Mouse (Mus musculus) layer of hippocampus, postnatal 14 days (tissue): ENCODE data around the gene Rab29. TPM values are rescaled to one million over a fixed set of nuclear protein-coding genes. Genes with fewer than 3 reads are reported as not detected.
"Not testable (repeated sequence)": the region's sequence is repeated elsewhere in the genome, so short reads cannot be mapped to it uniquely, and the experiment has no call there.

Experiments
- DNase-seq, 2 experiments: peaks; one replicate each; pipeline ENCODE4 v3.0.0; 2021 to 2022; ENCODE audit warnings: low spot score in 2 of 2, mixed read lengths in 1 of 2
- long read RNA-seq, 2 experiments: library from polyadenylated mRNA; stranded (forward); transcript quantifications; one replicate each; pipeline ENCODE4 v2.0.0; 2021
- total RNA-seq, 2 experiments: library from RNA; stranded (reverse); gene quantifications; 2 replicates each; pipeline ENCODE4 v1.2.3; 2021

Gene Rab29
- total RNA-seq: 1 to 10 TPM; 7.7 to 9.4 TPM
- long read RNA-seq, experiment 1, transcript Rab29-202 (5 exons, 1,202 nt): major isoform, 5 of 7 reads
- long read RNA-seq, experiment 1, partial matches to known transcripts: 0 of 7 reads
- long read RNA-seq, experiment 1, other reads (novel, unspliced or antisense): 1 of 7 reads
- long read RNA-seq, experiment 2, transcript Rab29-202 (5 exons, 1,202 nt): major isoform, 6 of 8 reads
- long read RNA-seq, experiment 2, partial matches to known transcripts: 0 of 8 reads
- long read RNA-seq, experiment 2, other reads (novel, unspliced or antisense): 1 of 8 reads

DNA sequence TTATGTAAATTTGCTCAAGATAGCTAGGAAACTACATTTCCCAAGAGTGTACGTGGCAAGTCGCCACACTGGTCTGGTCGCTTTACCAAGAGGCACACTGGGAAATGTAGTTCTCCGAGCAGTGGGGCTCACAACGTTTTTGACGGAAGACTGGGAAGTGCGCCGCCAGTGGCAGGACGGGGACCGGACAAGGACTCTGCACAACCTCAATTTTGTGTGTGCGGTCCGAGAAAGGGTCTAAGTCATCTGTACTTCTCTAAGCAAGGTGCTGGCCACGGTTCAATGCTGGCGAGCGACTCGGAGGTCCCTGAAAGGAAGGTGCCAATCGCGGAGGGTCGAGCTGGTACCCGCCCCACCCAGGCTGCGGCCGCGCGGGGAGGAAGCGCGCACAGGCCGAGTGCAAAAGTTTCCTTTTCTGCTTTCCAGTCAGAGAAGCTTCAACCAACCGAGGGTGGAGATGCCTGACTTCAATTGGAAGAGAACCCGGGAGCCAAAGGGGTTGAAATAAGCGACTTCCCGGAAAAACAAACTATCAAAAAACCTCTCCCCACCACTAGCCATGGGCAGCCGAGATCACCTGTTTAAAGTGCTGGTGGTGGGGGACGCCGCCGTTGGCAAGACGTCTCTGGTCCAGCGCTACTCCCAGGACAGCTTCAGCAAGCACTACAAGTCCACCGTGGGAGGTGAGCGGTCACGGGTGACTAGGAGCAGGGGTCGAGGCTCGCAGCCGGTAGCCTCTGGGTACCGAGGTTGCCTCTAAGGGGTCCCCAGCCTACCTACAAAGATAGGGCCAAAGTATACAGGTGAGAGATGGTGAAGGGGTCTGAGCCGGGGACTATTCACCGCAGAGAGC lies at the start of gene Rab29:
Gene Rab29 (plus strand): TSS at position 132 of the 853 bp plus-strand sequence.
- peak; percentile 88 to 94 for DNase-seq

DNA sequence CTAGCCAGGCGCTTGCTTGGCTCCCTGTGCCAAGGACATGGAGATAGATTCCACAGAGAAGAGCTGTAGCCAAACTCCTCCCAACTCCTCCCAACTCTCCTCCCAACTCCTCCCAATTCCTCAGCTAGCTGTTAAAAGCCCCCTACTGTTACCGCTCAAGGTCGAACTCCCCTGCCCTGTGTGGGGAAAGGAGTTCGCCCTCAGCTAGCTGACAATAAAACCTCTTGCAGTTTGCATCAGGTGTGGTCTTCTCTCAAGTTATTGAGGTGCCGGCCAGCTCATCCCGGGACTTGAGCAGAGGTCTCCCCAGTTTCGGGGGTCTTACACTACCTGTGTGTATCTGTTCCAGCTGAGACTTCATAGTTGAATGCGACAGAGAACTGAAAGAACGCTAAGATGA lies 46.7 kb upstream of the Rab29 start:
- not testable (repeated sequence) for DNase-seq

DNA sequence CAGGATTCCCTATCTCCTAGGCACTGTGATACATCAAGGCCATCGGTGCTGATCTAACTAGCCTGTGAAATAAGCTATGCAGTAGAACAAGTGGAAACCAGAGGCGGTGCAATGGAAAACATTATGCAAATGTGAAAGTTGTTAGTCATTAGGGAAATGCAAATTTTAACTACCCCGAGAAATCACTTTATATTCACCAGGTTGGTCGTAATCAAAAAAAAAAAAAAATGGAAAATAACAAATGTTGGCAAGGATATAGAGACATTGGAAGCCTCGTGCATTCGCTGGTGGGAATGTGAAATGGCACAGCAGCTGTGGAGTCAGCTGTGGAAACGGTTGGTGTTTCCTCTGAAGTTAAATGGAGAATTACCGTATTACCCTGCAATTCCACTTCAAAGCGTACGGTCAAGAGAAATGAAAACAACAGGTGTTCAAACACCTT lies 46.1 kb upstream of the Rab29 start:
- no peak for DNase-seq

DNA sequence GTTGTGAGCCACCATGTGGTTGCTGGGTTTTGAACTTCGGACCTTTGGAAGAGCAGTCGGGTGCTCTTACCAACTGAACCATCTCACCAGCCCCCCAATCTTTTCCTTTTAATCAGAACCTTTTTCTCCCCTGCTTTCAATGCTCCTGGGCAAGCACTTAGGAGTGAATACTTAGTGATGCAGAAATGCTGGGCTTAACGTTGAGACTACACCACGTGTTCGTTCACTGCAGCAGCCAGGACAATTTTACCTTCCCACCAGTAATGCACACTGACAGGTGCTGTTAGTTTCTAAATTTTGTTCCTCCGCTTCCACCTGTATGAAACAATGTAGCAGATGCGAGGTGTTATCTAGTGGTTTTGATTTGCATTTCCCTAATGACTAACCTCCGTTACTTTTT lies 44.7 kb upstream of the Rab29 start:
- no peak for DNase-seq

DNA sequence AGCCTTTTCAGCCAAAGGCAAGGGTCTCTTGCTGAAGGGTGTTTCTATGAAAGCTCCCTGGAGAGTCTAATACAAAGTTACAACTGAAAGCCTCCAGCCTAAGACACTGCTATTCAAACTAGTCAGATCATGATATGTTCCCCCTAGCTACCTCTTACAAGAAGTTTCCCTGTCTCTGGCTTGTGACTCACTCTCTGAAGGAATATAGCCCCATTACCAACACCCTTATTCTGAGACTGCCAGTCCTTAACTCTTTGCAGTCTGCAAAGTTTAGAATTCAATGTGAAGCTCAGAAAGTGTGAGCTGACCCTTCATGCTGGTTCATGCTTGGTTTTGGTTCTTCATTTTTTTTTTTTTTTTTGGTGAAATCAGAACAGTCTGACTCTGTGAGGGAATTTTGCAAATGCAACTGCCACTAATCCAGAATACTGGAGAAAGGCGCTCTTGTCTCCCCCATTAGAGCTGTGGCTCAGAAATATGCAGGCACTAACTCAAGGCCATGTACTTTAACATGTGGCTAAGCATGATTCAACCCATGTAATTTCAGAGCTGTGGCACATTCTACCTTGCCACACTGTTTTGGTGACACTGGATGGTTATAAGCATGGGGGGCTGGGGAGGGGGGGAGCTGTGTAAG lies 44.0 kb upstream of the Rab29 start:
- no peak for DNase-seq

DNA sequence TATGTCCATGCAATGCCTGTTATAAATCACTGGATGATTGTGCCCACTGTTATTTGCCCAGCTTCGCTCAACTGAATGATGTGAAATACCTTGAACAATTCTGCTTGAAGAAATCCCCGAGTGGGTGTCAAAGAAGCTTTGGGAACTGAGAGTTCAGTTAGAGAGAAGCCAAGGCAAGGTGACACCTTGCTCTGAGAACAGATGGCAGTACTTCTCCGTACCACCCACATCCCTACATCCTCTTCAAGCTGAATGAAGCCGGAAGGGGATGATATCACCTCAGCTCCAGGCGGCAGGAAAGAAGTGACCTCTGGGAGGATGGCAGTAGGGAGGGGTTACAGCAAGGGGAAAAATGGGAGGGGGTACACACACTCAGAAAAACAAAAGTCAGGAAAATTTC lies 43.5 kb upstream of the Rab29 start:
- no peak for DNase-seq

DNA sequence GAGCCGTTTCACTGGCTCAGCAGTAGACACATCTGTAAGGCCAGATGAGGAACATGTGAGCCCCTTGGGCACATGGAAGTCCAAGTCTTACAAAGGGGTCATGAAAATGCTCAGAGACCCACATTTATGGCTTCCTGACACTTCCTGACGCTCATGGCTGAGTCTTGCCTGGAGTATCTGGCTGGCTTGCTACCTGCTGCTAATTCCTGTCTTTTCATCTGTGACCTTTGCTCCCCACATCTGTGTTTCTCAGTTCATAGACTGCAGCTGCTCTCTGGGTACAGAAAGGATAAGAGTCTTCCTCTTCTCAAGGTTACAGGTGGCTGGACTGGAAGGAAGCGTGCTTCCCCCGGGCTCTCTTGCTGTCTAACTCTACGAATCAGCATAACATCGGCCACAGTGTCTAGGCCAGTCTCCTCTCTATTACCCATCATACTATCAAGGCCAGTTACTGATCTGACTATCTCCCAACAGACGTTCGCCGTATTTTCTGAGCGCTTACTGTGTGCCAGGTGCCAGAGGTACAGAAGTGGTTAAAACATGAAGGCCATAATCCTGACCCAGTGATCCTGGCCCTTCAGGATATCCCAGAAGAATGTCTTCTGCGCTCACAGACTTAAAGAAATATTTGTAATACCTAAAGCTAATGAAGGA lies 42.4 kb upstream of the Rab29 start:
- DNase-seq: no peak

DNA sequence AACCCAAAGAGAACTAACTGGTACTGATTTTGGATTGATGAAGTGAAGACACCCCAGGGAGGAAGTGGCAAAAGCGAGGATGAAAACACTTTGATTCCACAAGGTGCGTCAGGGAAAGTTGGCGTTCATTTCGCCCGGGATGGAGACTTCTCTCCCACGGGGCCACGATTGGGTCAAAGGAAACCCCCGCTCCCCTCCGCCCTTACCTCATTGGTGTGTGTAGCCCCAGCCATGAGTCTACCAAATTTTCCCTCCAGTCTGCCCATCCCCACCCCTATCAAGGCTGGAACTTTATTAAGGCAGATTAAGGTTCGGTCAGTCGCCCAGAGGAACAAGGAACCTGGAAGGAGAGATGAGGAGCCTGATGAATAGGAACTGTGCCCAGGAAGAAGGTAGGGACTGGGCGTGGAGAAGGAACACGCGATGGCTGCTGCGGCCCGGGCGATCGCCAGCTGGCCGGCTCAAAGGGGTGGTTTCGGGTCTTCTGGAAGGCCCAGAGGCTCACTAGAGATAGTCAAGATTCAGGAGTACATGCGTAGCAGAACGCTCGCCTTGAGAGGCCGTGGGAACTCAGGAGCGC lies 39.7 kb upstream of the Rab29 start, which contains the start of gene Slc41a1:
Gene Slc41a1 (plus strand): TSS at position 287 of the 580 bp plus-strand sequence.
- DNase-seq: no peak

DNA sequence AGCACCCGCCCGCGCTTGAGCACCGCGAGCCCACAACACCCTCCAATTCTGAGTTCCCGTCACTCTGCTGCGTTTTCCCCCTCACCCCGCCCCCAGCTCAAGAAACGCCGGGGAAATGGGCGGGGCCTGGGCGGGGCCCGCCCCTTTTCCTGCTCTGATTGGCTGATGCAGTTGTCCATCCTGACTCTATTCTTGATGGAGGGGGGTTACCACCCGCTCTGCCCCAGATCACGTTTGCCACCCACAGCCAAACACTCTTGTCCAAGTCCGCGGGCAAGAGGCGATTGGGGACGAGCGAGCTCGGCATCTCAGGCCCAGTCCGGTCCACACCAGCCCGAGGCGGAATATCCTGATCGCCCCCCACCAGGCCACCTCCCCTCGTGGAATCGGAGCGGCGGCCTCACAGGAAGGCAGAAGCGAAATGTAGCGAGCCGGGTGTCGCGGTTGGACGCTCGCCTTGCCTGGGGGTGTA lies 39.2 kb upstream of the Rab29 start:
- DNase-seq: peak; percentile 96

DNA sequence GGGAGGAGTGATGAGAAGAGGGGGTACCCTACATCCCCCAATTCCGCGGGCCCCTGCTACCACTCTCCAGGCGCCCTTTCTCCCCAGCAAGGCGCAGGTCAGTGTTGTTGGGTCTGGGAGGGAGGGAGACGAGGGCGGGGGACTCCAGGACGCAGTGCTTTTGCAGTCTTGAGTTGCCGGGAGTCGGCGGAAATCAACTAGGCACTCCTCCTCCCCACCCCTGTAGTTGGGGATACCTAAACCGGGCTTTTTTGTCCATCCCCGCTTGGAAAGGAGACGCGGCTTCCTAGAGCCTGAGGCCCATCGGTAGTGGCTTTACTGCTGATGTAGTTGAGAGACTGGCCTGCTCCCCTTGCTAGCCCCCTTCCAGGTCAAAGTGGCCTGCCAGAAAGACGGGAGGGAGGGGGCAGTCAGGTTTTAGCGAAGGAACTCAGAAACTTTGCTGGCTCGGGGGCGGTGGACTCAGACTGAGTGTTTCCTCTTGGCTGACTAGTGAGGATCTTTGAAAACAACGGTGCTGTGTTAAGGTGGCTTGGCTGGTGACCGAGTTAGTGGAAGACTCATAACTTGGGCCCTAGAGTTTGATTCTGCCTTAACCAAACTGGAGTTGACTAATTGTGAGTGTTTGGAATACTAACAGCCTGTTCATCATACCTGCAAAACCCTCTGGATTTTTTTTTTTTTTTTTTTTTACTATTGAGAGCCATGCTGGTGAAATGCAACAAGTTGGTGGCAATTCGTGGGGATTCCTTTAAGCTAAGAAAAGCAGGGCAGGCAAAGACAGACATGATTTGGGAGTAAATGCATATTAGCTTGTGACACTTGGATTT lies 38.5 kb upstream of the Rab29 start:
- DNase-seq: no peak

DNA sequence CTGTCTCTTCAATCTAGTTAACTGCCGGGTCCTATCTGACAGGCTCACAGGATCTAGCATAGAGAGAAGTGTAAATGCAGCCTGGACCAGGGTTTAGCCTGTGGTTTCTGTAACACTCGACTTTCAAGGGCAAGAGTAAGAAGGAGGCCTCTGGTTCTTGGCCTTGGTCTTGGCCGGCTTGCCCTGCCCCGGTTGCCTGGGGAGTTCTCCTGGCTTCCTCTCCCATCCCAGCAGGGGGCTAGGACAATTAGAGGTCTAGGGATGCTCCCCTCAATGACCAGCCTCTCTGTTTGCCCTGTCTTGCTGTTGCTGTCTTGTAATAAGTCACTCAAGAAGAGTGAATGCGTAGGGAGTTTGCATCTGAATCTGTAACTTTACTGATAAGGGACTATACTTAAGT lies 37.7 kb upstream of the Rab29 start:
- DNase-seq: no peak

DNA sequence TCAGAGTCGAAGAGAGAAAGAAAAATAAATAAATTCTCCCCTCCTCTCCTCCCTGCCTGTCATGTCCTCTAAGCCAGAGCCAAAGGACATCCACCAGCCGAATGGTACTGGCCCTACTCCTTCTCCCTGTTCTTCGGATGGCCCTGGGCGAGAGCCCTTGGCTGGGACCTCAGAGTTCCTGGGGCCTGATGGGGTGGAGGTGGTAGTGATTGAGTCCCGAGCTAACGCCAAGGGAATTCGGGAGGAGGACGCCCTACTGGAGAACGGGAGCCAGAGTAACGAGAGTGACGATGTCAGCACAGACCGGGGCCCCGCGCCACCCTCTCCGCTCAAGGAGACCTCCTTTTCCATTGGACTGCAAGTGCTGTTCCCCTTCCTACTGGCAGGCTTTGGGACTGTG lies 36.5 kb upstream of the Rab29 start:
- DNase-seq: no peak

DNA sequence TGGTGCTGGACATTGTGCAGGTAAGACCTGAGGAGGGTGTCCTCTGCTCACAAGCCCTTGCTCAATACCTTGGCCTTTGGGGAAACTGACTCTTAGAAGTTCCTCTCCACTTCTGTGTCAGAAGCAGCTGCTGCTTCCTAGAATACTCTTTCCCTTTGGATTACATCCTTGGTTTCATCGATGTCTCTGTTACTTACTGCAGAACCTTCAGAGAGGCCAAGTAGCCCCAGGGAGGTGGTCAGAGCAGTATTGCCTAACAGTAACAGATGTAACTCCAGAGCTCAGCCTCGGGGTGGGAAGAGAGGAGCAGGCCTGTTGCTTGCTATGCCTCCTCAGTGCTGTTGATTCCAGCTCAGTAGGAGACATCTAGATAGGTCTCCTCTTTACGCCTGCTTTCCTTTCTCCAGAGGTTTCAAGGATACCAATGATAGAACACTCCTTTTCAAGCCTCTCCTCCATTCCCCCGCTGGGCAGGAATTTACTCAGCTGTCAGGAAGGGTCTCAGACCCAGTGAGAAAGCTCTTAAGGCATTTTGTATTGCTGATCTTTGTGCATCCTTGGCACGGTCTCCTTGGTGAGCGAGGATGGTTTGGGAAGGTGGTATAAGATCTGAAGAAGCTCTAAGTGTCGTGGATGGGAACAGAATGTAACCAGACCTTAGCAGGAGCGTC lies 35.9 kb upstream of the Rab29 start:
- no peak for DNase-seq

DNA sequence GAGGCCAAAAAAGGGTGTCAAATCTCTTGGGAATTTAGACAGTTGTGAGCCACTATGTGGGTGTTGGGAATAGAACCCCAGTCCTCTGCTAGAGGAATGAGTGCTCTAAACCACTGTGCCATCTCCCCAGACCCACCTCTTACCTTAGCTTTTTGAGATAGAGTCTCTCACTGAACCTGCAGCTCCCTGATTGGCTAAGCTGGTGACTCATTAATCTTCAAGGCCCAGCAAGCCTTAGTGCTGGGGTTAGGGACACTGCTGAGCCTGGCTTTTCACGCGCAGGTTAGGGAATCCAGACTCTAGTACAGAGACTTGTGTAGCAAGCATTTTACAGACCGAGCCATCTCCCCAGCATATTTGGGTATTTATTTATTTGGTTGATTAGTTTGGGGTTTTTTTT lies 30.0 kb upstream of the Rab29 start:
- DNase-seq: no peak

DNA sequence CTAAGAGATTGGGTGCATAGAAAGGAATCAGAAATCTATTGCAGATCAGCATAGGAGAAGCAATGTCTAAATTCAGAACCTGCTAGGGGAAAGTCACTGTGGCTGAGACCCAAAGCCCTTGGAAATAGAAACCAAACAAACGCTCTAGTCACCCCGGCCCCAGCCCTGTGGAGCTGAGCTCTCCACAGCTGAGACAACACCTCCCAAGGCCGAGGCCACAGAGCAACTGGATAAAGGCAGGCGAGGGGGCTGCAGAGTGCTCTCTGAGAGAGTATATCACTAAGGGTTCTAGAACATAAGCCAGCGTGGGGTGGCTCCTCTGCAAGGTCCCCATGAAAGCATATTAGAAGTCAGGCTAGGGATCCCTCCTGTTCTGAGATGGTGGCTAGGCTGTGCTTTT lies 28.5 kb upstream of the Rab29 start:
- DNase-seq: no peak

DNA sequence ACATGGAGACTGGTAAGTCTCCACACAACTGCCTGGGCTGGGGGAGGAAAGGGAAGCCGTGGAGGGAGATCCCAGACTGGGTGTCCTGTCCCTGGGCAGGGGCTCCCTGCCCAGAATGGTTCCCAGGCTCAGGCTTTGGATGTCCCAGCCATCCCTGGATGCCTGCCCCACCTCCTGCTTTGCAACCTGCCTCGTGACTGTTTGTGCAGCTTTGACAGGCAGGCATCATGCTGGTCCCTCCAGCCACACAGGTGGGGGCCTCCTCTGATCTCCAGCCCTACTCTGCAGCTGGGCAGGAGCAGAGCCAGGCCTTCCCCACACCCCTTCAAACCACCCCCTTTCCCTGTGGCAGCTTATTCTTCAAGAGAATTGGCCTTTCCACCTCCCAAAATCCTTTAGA lies 27.7 kb upstream of the Rab29 start:
- peak; percentile 62 to 80 for DNase-seq

DNA sequence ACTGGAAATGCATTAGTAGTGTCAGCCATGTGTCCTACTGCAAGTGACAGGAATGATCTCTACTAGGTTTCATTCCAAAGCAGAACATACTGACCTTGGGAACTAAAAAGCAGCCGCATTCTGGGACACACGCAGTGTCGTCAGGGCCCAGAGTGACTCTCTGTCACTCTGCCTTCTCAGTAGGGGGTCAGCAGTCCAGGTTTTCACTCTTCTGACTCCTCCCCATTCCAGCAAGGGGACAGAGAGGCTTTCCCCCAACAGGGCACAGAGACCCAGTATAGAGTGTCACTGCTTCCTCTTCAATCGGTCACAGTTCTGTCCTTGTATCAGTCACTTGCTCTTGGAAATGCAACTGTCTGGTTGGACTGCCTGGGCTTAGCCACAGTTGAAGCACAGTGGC lies 24.8 kb upstream of the Rab29 start:
- no peak for DNase-seq

DNA sequence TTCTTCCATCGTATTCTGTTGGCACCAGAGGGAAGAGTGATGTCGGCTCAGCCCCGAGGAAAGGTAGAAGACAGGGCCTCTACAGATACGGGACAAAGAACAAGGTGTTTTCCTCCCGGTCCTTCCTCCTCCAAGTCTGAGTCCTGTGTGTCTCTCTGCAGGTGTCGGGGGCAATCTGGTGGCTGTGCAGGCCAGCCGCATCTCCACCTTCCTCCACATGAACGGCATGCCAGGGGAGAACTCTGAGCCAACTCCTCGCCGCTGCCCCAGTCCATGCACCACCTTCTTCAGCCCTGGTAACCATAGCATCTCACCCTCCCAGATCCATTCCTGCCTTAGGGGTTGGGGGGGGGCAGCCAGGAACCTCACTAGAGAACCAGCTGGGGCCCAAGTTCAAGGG lies 23.3 kb upstream of the Rab29 start:
- DNase-seq: no peak

DNA sequence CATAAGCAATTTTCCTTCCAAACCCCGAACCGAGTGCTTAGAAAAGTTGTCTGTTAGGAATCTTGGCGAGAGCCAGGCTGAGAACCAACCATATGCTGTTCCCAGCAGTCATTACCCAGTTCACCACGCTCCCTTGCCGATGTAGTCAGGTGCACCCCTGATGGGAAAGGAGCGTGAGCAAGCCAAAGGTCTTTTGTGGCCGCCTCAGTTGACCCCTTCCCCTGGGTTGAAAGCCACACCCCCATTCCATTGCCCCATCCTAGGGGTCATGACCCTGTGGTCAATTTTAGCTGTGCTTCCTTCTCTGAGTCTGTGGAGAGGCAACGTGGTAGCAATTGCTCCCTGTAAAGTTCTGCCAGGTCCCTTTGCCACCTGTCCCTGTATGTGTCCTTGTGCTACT lies 22.1 kb upstream of the Rab29 start:
- DNase-seq: no peak

DNA sequence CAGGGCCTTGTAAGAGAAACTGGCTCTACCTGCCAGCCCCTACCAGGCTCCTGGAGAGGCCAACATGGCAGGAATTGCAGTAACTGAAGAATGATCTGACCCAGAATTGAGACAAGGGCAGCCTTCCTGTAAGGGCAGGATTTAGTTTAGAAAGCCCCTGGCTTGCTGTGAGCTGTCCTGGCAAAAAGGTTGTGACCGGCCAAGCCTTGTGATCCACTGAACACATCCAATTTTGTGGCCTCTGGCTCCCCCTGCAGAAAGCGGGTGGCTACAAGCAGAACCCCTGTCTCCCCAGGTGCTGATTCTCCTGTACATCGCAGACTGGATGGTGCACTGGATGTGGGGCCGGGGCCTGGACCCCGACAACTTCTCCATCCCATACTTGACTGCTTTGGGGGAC lies 20.8 kb upstream of the Rab29 start:
- DNase-seq: peak; percentile 68 to 70
